Mouse (Mus musculus): ENCODE results near the gene Ywhah. TPM values are rescaled to one million over a fixed set of nuclear protein-coding genes. Genes with fewer than 3 reads are reported as not detected.
"Not testable (repeated sequence)": the region's sequence is repeated elsewhere in the genome, so short reads cannot be mapped to it uniquely, and the experiment has no call there.

The Ywhah gene
- polyA plus RNA-seq, 1 experiment from 2014 or later = 859 TPM

DNA sequence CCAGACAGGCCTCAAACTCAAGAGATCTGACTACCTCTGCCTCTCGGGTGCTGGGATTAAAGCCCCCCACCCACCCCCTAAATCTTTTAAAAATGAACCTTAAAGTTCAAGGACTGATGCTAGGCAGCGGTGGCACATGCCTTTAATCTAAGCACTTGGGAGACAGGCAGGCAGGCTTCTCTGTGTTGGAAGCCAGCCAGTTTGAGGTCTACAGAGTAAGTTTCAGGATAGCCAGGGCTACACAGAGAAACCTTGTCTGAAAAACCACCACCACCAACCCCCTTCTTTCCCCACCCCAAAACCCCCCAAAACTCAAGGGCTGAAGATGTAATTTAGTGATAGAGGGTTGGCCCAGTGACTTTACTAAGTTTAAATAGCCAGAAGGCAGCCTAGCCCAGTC lies 10.0 kb downstream of the Ywhah start:
- H3K4me3 ChIP-seq (ENCODE audit: inconsistent target) = no peak overlapping the region
- H3K36me3 ChIP-seq (ENCODE audit: inconsistent target) = peaks cover 17% of the 10 kb centered on the region
- 94% methylated on average over 2 of the region's 2 CpGs for WGBS (ENCODE audit: missing documents)
- H3K27ac ChIP-seq = no peak overlapping the region
- H3K79me2 ChIP-seq (ENCODE audit: inconsistent target) = peaks cover 41% of the 10 kb centered on the region

DNA sequence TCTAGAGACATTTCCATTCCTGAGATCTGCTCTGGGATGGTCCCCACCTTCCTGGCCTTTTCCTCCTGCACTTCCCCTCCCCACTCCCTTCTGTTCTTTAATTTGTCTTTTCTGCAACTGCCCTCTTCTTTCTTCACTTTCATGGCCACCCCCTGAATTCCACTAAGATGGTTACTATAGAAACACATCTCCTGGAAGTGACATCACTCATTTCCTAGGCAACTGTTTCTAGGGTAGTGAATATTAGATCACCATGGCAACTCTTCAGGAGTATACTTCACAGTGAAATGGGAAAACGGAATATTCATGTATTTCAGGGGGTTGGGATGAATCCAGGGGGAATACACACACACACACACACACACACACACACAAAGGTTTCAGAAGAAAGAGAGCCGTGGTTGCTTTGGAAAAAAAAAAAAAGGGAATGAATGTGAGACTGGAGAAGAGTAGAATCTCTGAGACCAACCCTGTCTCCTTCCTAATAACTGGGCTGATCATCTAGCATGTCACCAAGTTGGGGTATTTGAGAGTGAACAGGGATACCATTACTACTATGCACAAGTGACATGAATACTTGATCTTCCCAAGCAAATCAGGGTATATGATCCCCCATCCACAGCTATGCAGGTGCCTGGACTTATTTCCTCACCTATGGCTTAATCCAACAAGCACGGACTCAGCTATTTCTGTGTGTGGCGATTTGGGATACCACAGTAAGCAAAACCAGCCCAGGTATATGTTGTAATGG lies 12.0 kb downstream of the Ywhah start:
- WGBS (ENCODE audit: missing documents) = 89% methylated on average over 3 of the region's 4 CpGs
- Histone ChIP-seq H3K27ac (no peak overlapping the region), H3K36me3 (ENCODE audit: inconsistent target) (peaks cover 8% of the 10 kb centered on the region; the same call in 1 of the 2 replicates)

DNA sequence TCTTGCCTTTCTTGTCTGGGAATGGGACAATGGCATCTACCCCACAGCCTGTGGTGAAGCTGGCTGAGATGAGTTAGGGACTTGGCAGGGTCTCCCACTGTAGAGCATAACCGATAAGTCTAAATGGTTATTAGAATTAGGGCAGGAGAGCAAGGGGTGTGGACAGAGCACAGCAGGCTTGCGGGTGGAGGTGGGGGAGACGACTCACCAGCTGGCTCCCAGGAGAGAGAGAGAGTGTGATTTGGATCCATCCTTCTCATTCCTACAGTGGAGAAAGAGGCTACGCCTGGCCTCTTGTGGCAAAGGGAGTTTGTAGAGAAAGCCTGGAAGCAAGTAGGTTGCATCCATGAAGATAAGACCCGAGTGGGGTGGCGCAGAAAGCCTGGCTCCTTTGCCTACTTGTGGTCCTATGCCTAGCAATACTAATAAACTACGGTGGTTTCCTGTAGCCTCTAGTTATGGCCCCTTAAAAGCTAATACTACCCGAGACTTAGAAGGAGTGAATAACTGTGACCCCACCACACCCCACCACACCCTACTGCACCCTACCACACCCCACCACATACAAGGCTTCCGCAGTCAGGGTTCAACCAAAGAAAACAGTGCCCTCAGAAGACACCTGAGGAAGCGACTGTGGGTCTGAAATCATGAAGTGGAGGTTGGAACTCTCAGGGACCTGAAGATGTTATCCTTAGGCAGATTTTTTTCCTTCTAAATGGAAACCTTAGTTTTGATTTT lies 13.6 kb downstream of the Ywhah start:
- WGBS (ENCODE audit: missing documents) = 96% methylated on average over 10 of the region's 10 CpGs
- no peaks in the 10 kb centered on the region; the same call in 1 of the 2 replicates for H3K36me3 ChIP-seq (ENCODE audit: inconsistent target)
- no peak overlapping the region for H3K27ac ChIP-seq
- H3K4me3 ChIP-seq (ENCODE audit: inconsistent target) = no peak overlapping the region
- H3K79me2 ChIP-seq (ENCODE audit: inconsistent target) = peaks cover 7% of the 10 kb centered on the region

More for the DNA sequence above, 12.0 kb downstream of the Ywhah start:
- Histone ChIP-seq H3K79me2 (ENCODE audit: inconsistent target) (peaks cover 21% of the 10 kb centered on the region), H3K4me3 (ENCODE audit: inconsistent target) (no peak overlapping the region)

DNA sequence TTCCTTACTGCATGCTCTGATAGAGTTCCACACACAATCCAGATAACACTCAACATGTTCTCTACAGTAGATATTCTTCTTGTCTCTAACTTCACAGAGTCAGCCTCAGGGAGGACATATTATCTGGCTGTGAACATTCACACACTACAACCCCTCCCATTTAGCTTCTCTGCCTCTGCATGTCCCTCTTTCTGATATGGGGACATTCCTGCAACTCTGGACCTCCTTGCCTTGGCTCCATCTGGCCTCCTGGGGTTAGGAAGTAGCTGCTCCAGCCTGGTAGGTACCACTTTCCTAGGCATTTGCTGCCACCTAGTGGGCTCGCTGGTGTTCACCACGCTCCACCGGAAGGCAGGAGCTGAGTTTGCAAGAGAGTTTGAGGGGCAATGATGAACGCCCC lies 14.5 kb downstream of the Ywhah start:
- Histone ChIP-seq H3K27ac (no peak overlapping the region), H3K4me3 (ENCODE audit: inconsistent target) (no peak overlapping the region), H3K36me3 (ENCODE audit: inconsistent target) (no peaks in the 10 kb centered on the region; the same call in 1 of the 2 replicates), H3K79me2 (ENCODE audit: inconsistent target) (peaks cover 1% of the 10 kb centered on the region)
- WGBS (ENCODE audit: missing documents) = 5% methylated on average over 4 of the region's 4 CpGs

DNA sequence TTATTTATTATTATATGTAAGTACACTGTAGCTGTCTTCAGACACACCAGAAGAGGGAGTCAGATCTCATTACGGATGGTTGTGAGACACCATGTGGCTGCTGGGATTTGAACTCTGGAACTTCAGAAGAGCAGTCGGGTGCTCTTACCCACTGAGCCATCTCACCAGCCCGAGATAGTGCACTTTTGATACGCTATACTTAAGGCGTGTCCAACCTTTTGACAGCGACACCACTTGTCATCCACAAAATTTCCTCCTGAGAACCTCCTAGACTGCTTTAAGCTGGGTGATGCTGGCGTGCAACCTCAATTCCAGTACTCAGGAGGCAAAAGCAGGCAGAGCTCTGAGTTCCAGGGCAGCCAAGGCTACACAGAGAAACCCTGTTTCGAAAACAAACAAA lies 15.0 kb downstream of the Ywhah start:
- 50% methylated on average over 8 of the region's 8 CpGs for WGBS (ENCODE audit: missing documents)
- H3K36me3 ChIP-seq (ENCODE audit: inconsistent target); H3K4me3 ChIP-seq (ENCODE audit: inconsistent target); H3K79me2 ChIP-seq (ENCODE audit: inconsistent target); H3K27ac ChIP-seq: not testable (repeated sequence)

DNA sequence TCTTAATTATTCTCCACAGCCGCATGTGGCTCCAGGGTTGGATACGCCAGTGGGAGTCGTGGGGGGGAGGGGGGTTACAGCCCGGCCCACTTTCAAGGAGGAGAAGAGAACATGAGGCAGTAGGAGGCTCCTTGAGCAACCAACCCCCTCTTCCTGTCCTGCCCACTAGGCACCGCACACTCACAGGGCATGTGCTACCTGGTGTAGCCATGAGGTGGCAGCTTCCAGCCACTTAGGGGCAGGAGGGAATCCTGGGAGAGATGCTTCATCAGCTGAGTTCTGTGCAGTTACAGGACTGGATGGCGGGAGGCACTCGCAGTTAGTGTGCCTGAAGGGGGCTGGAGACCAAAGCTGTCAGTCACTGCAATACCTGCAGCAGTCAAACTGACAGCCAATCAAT lies 15.5 kb downstream of the Ywhah start:
- no peak overlapping the region for H3K4me3 ChIP-seq (ENCODE audit: inconsistent target)
- WGBS (ENCODE audit: missing documents) = 31% methylated on average over 7 of the region's 7 CpGs
- no peaks in the 10 kb centered on the region for H3K36me3 ChIP-seq (ENCODE audit: inconsistent target)
- H3K79me2 ChIP-seq (ENCODE audit: inconsistent target) = no peaks in the 10 kb centered on the region
- no peak overlapping the region for H3K27ac ChIP-seq

DNA sequence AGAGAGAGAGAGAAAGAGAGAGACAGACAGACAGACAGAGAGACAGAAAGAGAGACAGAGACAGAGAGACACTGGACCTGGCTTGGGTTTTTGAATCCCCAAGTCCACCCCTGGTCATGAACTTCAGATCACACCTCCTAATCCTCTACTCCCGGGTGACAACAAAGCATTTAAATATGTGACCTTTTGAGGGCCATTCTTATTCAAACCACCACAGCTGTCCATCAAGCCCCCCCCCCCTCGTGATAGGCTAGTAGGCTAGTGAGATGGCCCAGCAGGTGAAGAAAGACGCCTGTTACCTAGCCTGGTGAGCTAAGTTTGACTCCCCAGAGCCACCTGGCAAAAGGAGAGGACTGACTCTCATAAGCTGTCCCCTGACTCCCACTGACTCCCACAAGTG lies 16.3 kb downstream of the Ywhah start:
- Histone ChIP-seq H3K27ac (no peak overlapping the region), H3K36me3 (ENCODE audit: inconsistent target) (no peaks in the 10 kb centered on the region), H3K79me2 (ENCODE audit: inconsistent target) (no peaks in the 10 kb centered on the region), H3K4me3 (ENCODE audit: inconsistent target) (no peak overlapping the region)
- 92% methylated on average over 3 of the region's 3 CpGs for WGBS (ENCODE audit: missing documents)

DNA sequence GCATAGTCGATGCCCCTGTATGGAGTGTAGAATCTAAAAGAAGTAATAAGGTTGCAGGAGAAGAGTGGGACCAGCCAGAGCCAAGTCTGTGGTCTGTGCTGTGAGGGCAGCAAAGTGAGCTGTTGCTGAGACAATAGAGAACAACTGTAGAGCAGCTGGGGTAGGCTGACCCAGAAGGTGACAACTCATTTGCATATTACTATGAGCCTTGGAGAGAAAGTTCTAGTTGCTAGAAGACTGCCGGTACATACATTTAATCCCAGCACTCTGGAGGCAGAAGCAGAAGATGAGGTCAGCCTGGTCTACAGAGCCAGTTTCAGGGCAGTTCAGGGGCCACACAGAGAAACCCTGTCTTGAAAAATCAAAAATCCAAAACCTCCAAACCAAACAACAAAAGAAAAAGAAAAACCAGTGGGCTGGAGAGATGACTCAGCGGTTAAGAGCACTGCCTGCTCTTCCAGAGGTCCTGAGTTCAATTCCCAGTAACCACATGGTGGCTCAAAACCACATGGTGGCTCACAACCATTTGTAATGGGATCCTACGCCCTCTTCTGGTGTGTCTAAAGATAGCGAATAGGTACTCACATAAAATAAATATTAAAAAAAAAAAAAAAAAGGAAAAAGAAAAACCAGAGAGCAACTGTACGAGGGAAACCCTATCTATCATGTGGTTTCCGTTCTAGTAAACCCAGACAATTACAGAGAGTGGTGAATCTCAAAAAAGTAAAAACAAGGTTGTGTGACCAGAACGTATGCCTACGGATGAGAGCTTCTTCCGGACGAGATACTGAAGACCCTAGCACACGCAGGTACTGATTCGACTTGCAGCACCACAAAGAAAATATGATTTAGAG lies 20.3 kb downstream of the Ywhah start:
- 29% methylated on average over 10 of the region's 13 CpGs for WGBS (ENCODE audit: missing documents)
- no peak overlapping the region for H3K4me3 ChIP-seq (ENCODE audit: inconsistent target)
- no peak overlapping the region for H3K27ac ChIP-seq
- no peaks in the 10 kb centered on the region for H3K36me3 ChIP-seq (ENCODE audit: inconsistent target)
- H3K79me2 ChIP-seq (ENCODE audit: inconsistent target) = no peaks in the 10 kb centered on the region

DNA sequence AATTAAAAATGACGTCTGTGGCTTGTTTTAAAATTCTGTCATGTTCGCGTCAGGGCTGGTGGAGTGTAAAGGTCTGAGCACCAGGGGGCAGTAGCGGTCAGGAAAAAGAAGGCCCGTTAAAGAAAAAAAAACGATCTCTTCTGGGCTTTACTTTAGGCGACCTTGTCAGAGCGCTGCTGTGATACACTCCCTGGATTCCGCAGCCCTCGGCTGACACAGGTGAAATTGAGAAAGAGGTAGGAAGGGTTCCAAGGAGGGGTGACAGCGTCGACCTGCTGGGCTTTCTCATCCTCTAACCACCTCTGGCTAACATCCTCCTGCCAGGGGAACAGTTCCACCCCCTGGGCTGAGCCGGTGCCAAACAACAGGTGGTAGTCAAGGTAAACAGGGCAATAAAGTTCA lies 20.9 kb downstream of the Ywhah start:
- WGBS (ENCODE audit: missing documents) = 5% methylated on average over 13 of the region's 13 CpGs
- Histone ChIP-seq H3K4me3 (ENCODE audit: inconsistent target) (no peak overlapping the region), H3K79me2 (ENCODE audit: inconsistent target) (no peaks in the 10 kb centered on the region), H3K36me3 (ENCODE audit: inconsistent target) (no peaks in the 10 kb centered on the region), H3K27ac (no peak overlapping the region)

DNA sequence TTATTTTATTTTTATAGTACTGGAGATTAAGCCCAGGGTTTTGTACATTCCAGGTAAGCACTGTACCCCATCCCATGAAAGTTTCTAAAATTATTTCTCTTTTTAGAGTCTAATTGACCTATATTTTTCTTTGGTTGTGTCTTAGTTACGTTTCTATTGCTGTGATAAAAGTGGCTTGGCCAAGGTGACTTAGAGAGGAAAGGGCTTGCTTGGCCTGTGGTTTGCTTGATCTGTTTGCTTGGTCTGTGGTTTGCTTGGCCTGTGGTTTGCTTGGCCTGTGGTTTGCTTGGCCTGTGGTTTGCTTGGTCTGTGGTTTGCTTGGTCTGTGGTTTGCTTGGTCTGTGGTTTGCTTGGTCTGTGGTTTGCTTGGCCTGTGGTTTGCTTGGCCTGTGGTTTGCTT lies 22.1 kb downstream of the Ywhah start:
- 0% methylated on average over 1 of the region's 1 CpGs for WGBS (ENCODE audit: missing documents)

DNA sequence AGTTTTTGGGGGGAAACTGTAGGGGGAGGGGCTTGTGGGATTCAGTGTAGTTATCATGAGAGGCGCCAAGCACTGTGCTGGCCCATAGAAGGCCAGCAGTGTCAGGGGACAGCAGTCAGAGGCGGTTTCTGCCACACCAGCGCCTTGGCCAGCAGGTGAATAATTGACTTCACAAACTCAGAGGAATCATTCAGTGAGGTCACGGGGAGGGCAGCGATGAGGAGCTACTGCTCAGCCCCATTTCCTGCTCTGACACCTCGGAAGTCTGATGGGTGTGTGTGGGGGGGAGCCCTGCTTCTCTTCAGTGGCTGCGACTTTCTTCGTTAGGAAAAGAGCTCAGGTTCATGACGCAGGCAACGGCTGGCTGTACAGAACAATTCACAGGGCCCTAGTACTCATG lies 24.8 kb downstream of the Ywhah start:
- Histone ChIP-seq H3K27ac (no peak overlapping the region), H3K36me3 (ENCODE audit: inconsistent target) (no peaks in the 10 kb centered on the region), H3K79me2 (ENCODE audit: inconsistent target) (no peaks in the 10 kb centered on the region), H3K4me3 (ENCODE audit: inconsistent target) (no peak overlapping the region)
- WGBS (ENCODE audit: missing documents) = 67% methylated on average over 10 of the region's 10 CpGs

More for the DNA sequence above, 22.1 kb downstream of the Ywhah start:
- H3K36me3 ChIP-seq (ENCODE audit: inconsistent target); H3K79me2 ChIP-seq (ENCODE audit: inconsistent target); H3K27ac ChIP-seq; H3K4me3 ChIP-seq (ENCODE audit: inconsistent target): not testable (repeated sequence)

DNA sequence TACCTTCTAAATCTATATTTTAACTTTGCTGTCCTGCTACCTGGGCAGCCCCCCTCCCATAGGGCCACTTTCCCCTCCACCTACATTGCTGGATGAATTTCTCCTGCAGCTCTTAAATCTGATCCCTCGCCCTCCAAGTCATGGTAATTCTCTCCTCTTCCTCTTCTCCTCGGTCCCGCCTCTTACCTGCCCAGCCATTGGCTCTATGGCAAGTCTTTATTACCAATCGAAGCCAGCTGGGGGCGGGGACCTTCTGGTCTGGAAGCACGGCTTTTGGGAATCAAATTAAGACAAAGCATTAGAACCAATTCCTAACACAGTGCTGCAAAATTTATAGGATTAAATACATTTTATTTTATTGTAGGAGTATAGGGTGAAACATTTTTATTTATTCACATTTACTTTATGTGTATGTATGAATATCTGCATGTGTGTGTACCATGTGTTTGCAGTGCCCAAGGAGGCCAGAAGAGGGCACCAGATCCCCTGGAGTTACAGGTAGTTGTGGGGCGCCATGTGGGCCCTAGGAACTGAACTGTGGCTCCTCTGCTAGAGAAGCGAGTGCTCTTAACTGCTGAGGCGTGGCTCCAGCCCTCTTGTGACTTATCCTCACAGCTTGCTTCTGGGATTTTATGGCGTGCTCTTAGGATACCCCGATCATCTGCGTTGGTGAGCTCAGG lies 26.2 kb downstream of the Ywhah start:
- WGBS (ENCODE audit: missing documents) = 89% methylated on average over 12 of the region's 12 CpGs
- Histone ChIP-seq H3K4me3 (ENCODE audit: inconsistent target) (no peak overlapping the region), H3K79me2 (ENCODE audit: inconsistent target) (no peaks in the 10 kb centered on the region), H3K27ac (no peak overlapping the region), H3K36me3 (ENCODE audit: inconsistent target) (no peaks in the 10 kb centered on the region)

DNA sequence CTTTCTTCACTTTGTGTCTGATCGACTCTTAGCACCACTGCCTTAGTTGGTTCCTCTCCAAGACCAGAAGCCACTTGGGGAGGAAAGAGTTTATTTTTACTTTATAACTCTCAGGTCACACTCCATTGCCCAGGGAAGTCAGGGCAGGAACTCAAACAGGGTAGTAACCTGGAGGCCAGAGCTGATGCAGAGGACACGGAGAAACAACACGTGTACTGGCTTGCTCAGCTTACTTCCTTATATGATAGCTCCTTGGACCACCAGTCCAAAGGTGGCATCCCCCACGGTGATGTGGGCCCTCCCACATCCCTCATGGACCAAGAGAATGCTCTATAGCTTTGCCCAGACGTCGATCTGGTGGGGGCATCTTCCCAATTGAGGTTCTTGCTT lies 26.7 kb downstream of the Ywhah start:
- H3K4me3 ChIP-seq (ENCODE audit: inconsistent target) = no peak overlapping the region
- 98% methylated on average over 6 of the region's 6 CpGs for WGBS (ENCODE audit: missing documents)
- no peaks in the 10 kb centered on the region for H3K36me3 ChIP-seq (ENCODE audit: inconsistent target)
- H3K27ac ChIP-seq = no peak overlapping the region
- H3K79me2 ChIP-seq (ENCODE audit: inconsistent target) = no peaks in the 10 kb centered on the region

DNA sequence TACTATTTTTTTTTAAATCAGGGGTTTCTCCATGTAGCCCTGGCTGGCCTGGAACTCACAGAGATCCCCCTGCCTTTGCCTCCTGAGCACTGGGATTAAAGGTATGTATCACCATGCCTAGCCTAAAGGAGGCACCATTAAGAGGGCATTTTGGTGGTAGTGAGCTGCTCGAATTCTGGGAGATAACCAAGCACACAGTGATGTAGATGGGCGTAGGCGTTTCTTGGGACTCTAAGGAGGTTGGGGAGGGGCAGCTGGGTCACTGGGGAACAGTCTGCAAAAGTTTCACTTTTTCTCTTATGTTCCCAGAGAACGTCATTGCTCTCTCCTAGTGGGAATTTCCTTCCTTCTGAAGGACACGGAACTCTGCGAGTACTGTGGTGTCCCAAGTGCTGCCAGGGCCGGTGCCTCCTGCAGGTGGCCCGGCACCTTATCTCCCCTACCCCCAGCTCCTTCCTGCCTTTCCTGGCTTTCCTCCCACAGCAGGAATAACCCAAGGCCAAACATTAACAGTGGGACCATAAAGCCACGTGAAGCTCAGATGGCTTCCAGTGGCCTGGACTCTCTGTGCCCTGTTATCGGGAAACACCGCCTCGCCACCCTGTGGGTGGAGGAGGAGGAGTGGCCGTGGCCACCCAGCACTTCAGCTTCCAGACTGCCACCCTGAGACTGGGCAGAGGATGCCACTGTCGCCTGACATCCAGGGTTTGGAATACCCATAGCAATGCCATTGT lies 34.4 kb downstream of the Ywhah start:
- H3K27ac ChIP-seq = no peak overlapping the region
- H3K36me3 ChIP-seq (ENCODE audit: inconsistent target) = no peaks in the 10 kb centered on the region
- H3K79me2 ChIP-seq (ENCODE audit: inconsistent target) = no peaks in the 10 kb centered on the region
- no peak overlapping the region for H3K4me3 ChIP-seq (ENCODE audit: inconsistent target)
- 54% methylated on average over 14 of the region's 14 CpGs for WGBS (ENCODE audit: missing documents)
